Mouse (Mus musculus): ENCODE measurements around the gene Ccdc124. TPM values are rescaled to one million over a fixed set of nuclear protein-coding genes. Genes with fewer than 3 reads are reported as not detected.

Ccdc124 gene
- polyA plus RNA-seq, 1 experiment from 2014 or later = 139 TPM

DNA sequence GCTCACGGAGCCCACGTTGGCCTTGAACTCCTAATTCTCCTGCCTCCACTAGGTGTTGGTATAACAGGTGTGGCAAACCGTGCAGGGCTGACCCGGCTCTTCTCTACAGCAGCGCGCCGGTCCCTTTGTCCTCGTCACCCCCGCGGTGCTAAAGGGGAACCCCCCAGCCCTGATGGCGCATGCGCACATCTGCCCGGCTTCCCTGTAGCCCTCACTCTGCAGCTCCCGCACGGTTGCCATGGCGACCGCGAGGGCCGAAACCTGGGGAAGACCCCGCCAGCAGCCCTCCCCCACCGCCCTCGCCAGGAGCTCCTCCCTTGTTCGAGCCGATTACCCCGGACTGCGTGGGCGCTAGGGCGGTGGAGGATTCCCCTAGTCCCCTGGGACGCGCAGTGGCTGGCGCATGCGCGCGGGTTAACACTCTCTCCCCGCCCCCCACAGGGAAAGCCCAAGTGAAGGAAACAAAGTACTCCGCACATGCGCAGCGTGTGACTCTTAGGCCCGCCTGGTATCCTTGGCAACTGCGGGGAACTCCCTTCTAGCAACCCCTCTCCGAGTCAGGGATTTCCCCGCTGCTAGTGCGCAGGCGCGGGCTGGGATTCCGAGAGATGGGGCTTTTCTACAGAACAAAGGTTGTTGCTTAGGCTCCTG is 8.3 kb downstream of the Ccdc124 start:
- peaks cover 11% of the 10 kb centered on the region for H3K36me3 ChIP-seq
- H3K27me3 ChIP-seq = peaks cover 16% of the 10 kb centered on the region
- no peaks in the 10 kb centered on the region for H3K9me3 ChIP-seq (replicated peaks)
- peak overlapping the region; percentile 83 for H3K9ac ChIP-seq
- H3K4me1 ChIP-seq = peaks cover 72% of the 10 kb centered on the region
- peak overlapping the region; percentile 58 for H3K4me3 ChIP-seq
- H3K4me2 ChIP-seq (replicated peaks) = peak overlapping the region; percentile 91
- under 1% methylated on average over 46 of the region's 46 CpGs for WGBS
- peak; percentile 86 for ATAC-seq (ENCODE audit: low FRiP score)
- peak overlapping the region; percentile 98 for H3K27ac ChIP-seq

DNA sequence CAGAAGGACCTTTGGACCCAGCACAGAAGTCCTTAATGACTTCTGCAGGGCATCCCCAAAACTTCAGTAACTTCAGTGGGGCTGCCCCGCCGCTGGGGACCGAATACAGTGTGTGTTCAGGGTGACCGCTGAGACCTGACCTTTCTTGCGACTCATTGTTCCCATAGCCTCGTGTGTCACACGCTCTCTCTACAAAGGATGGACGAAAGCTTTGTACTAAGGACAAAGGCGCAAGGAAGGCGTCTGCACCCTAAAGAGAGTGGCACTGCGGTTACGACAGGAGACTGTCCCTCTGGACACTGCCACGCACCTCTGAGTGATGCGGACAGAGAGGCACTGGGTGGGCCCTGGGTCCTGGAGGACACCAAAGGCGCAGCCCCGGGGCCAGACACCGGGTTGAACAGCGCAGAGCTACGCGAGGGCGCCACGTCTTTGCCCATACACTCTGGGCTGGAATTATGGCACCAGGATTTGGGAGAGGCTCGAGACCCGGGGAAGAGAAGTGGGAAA is 9.0 kb downstream of the Ccdc124 start:
- Histone ChIP-seq H3K9ac (peak overlapping the region; percentile 83), H3K36me3 (peaks cover 11% of the 10 kb centered on the region), H3K27me3 (peaks cover 16% of the 10 kb centered on the region), H3K4me2 (replicated peaks) (peak overlapping the region; percentile 91), H3K9me3 (replicated peaks) (no peaks in the 10 kb centered on the region), H3K4me3 (peak overlapping the region; percentile 58), H3K27ac (peak overlapping the region; percentile 98), H3K4me1 (peaks cover 74% of the 10 kb centered on the region)
- ATAC-seq (ENCODE audit: low FRiP score) = peak; percentile 29
- WGBS = 0% methylated on average over 24 of the region's 24 CpGs

DNA sequence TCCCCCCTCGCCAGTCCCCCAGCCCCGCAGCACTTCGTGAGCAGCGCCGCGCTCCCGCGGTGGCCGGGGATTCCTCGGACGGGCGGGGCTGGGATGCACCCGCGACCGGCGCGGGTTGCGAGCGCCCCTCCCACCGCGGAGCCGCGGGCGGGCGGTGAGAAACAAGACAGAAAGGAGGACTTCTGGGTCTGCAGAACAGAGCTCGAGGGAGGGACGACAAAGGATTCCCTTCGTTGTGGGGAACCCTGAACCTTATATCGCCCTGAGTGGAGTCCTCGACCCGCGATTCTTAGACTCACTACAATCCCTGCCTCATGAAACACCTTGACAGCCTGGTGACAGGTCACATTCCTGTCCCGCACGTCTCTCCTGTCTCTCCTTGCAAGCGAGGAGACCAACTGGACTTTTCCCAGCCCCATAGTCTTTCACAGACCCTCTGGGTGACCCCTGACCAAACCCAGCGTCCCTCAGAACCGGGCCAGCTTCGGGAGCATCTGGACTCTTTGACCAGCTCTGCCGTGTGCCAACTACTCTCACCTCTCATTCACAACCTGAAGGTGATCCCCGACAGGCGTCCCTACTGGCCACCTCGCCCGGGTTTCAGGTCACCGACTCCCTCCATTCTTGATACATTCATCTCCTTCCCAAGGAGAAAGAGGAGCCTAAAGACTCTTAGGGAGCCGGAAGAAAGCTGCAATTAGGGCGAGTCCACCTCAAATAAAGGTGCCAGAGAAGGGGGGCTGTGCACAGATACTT is 9.6 kb downstream of the Ccdc124 start:
- Histone ChIP-seq H3K4me2 (replicated peaks) (peak overlapping the region; percentile 91), H3K36me3 (peaks cover 11% of the 10 kb centered on the region), H3K4me1 (peaks cover 70% of the 10 kb centered on the region), H3K9me3 (replicated peaks) (no peaks in the 10 kb centered on the region), H3K9ac (peak overlapping the region; percentile 83), H3K27ac (peak overlapping the region; percentile 98), H3K27me3 (peaks cover 16% of the 10 kb centered on the region), H3K4me3 (peak overlapping the region; percentile 58)
- under 1% methylated on average over 46 of the region's 46 CpGs for WGBS
- ATAC-seq (ENCODE audit: low FRiP score) = 0 out of 2 replicates have a peak, but pooled peaks have one; percentile 4

DNA sequence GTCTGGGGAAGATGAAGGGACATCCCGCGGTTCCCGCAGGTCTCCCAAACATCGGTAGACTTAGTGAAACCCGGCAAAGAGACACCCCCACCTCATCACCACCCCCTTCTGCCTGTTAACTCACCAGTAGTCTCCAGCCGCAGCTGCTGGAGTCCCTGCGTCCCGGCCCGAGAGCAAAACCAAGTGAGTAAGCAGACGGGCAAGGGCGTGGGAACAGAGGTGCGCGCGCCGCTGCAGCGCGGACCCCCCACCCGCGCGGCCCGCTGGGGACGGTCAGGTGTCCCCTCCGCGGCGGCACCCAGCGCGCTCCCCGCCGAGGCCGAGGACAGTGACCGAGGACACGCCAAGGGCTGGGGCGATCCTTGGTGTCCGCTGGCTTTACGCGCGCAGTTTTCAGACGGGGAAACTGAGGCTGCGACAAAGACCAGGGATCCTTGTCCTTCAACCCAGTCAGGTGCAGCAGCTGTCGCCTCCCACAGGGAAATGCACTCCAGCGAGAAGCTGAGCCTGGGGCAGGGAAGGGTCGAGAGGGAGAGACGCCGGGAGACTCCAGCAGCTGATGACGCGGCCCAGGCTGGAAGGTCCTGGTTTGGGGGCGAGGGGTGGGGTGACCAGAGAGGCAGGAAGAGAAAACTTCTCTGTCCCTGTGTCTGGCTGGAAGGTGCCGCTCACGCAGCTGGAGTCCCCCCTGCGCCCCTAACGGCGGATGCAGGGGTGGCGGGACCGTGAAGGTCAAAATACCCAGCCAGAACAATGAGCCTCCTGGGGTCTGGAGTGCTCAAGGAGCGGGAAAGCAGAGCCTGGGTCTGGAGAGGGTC is 10.7 kb downstream of the Ccdc124 start, which contains the start of gene Kcnn1:
TSS of gene Kcnn1 (minus strand) at position 435 of the 818 bp plus-strand sequence.
- H3K27ac ChIP-seq = peak within 1 kb of the TSS; percentile 98
- ATAC-seq (ENCODE audit: low FRiP score) = peak; percentile 5; the same call in 1 of the 2 replicates
- under 1% methylated on average over 55 of the region's 55 CpGs for WGBS

DNA sequence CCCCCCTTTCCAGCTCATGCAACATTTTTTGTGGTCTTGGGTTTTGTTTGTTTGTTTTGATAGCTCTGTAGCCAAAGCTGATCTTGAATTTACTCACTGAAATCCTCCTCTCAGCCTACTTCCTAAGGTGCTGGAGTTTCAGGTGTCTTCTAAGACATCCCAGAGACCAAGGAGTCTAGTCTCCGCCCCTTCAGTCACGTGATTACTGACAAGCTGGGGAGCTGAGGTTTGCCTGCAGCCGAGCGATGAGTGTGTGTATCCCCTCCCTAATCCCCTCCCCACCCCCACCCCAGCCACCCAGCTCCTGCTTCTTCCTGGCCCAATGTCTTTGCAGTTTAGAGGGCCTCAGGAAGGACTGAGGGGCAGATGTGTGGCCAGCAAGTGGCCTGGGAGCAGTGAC is 16.2 kb downstream of the Ccdc124 start:
- peak overlapping the region; percentile 84 for H3K4me2 ChIP-seq (replicated peaks)
- no peak overlapping the region for H3K9ac ChIP-seq
- peaks cover 15% of the 10 kb centered on the region for H3K27me3 ChIP-seq
- H3K36me3 ChIP-seq = peaks cover 18% of the 10 kb centered on the region
- H3K4me3 ChIP-seq = no peak overlapping the region
- 17% methylated on average over 4 of the region's 4 CpGs for WGBS
- no peak for ATAC-seq (ENCODE audit: low FRiP score)
- peak overlapping the region; percentile 18; the same call in 1 of the 2 replicates for H3K27ac ChIP-seq
- peaks cover 49% of the 10 kb centered on the region for H3K4me1 ChIP-seq
- no peaks in the 10 kb centered on the region for H3K9me3 ChIP-seq (replicated peaks)

More for the DNA sequence above, 10.7 kb downstream of the Ccdc124 start, which contains the start of gene Kcnn1:
- H3K4me2 ChIP-seq (replicated peaks) = peak within 1 kb of the TSS; percentile 91
- H3K4me1 ChIP-seq = peaks cover 69% of the 10 kb centered on the region
- no peaks in the 10 kb centered on the region for H3K9me3 ChIP-seq (replicated peaks)
- H3K36me3 ChIP-seq = peaks cover 4% of the 10 kb centered on the region
- H3K9ac ChIP-seq = peak within 1 kb of the TSS; percentile 83
- peaks cover 16% of the 10 kb centered on the region for H3K27me3 ChIP-seq
- peak within 1 kb of the TSS; percentile 58 for H3K4me3 ChIP-seq

DNA sequence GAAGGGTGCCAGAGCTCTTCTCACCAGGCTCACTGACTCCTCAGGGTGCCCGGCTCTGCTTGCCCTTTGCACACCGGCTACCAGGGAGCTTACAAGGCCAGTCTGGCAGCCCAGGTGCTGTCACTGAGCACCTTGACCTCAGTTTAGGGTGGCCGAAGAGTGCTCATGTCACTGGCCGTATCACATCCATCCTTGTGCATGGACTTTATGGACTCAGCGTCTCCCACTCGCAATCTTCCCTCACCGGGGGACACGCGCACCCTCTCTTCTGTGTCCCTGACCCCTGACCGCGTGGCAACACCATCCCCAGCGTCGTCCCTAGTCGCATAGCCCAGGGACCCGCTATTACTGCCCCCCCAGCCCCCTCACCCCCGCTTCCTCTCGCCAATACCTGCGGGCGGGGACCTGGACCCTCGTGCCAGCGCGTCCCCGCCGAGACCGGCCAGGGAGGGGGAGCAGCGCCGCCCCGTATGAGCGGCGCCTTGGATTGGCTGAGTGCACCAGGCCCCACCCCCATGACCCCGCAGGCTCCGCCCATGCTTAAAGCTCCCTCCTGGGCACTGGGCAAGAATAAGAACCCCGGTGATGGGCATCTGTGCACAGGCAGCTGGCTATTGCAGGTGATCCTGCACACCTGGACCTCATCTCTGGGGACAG is 17.1 kb downstream of the Ccdc124 start:
- peak overlapping the region; percentile 64 for H3K9ac ChIP-seq
- H3K4me3 ChIP-seq = peak overlapping the region; percentile 47
- ATAC-seq (ENCODE audit: low FRiP score) = peak; percentile 67
- H3K36me3 ChIP-seq = peaks cover 18% of the 10 kb centered on the region
- peaks cover 45% of the 10 kb centered on the region for H3K4me1 ChIP-seq
- H3K4me2 ChIP-seq (replicated peaks) = peak overlapping the region; percentile 84
- 8% methylated on average over 33 of the region's 33 CpGs for WGBS
- H3K27ac ChIP-seq = no peak overlapping the region
- peaks cover 8% of the 10 kb centered on the region for H3K27me3 ChIP-seq
- no peaks in the 10 kb centered on the region for H3K9me3 ChIP-seq (replicated peaks)

DNA sequence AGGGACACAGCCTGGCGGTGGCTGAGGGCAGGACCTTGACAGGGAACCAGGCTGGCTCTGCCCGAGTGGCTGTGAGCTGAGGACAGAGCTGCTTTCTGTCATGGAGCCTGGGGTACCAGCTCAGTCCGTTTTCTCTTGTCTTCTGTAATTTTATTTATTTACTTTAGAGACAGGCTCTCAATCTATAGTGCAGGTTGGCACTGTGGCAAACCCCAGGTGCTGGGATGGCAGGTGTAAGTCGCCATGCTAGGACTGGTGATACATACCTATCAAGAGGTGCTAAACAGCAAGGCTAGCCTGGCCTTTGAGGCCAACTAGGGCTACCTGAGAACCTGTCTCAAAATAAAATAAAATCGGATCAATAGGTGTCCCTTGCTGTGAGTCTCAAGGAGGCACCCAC is 17.7 kb downstream of the Ccdc124 start:
- Histone ChIP-seq H3K27me3 (peaks cover 3% of the 10 kb centered on the region), H3K9ac (peak overlapping the region; percentile 64; the same call in 1 of the 2 replicates), H3K9me3 (replicated peaks) (no peaks in the 10 kb centered on the region), H3K4me2 (replicated peaks) (peak overlapping the region; percentile 84), H3K4me1 (peaks cover 40% of the 10 kb centered on the region), H3K27ac (no peak overlapping the region), H3K4me3 (no peak overlapping the region), H3K36me3 (peaks cover 18% of the 10 kb centered on the region)
- 63% methylated on average over 5 of the region's 5 CpGs for WGBS
- ATAC-seq (ENCODE audit: low FRiP score) = no peak

DNA sequence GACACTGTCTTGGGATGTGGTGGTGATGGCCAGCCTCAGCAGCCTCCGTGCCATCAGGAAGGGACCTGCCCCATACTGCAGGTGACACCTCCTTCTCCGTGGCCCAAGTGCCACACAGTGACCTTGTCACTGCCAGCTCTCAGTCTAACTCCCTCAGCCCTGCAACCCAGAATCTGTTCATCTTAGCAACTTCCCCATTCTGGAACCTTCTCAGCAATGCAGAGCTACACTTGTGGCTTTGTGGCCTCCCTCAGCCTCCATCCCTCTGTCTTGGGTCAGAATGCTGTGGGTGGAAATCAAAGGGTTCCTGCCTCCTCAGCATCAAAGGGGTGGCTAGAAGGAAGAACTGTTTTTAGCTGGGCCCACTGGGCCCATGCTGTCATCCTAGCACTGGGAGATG is 19.9 kb downstream of the Ccdc124 start:
- 79% methylated on average over 2 of the region's 2 CpGs for WGBS
- Histone ChIP-seq H3K27me3 (peaks cover 3% of the 10 kb centered on the region), H3K4me1 (peaks cover 33% of the 10 kb centered on the region), H3K36me3 (peaks cover 22% of the 10 kb centered on the region), H3K9ac (no peak overlapping the region), H3K4me2 (replicated peaks) (no peak overlapping the region), H3K9me3 (replicated peaks) (no peaks in the 10 kb centered on the region), H3K27ac (no peak overlapping the region), H3K4me3 (no peak overlapping the region)
- ATAC-seq (ENCODE audit: low FRiP score) = no peak

DNA sequence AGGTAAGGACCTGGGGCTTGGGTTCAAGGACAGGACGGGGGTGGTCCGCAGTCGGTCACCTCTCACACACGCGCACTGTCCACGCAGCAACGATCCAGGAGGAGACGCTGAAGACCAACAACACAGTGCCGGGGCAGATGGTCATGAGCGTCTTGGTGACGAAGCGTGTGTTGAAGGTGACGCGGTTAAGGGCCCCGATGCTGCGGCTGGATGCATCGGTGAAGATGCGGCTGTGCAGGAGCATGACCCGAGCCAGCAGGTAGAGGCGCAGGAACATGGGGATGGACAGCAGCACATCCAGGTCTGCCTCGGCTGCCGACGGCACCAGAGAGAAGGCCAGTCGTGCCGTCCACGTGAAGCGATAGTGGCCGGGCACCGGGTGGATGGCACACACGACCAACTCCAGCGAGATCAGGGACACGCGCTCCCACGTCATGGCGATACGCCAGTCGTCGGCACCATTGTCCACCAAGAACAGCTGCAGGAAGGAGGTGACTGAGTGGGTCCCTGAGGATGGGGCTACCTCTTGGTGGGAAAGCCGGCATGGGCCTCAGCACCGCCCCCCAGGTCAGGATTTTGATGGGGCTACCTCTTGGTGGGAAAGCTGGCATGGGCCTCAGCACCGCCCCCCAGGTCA is 21.0 kb downstream of the Ccdc124 start:
- Histone ChIP-seq H3K4me2 (replicated peaks) (no peak overlapping the region), H3K27me3 (peaks cover 8% of the 10 kb centered on the region), H3K36me3 (peaks cover 27% of the 10 kb centered on the region), H3K9ac (no peak overlapping the region), H3K4me3 (no peak overlapping the region), H3K9me3 (replicated peaks) (no peaks in the 10 kb centered on the region), H3K4me1 (peaks cover 22% of the 10 kb centered on the region), H3K27ac (no peak overlapping the region)
- ATAC-seq (ENCODE audit: low FRiP score) = no peak
- 91% methylated on average over 41 of the region's 41 CpGs for WGBS

DNA sequence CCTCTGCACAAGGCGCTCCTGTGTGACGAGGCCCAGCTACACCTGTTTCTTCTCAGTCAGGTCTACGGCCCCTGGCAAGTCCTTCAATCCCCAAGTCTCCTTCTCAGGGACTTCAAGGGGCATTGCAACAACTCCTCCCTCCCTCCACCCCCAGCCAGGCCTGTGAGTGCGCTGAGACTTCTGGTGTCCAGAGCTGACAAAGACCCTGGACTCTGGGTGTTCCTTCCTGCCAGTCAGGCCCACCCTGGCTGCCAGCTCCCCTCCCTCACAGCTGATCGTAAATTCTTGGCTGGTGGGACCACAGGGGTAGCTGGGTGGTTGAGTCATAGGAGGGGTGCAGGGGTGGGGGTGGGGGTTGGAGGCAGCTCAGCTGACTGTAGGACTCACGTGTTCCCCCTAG is 21.9 kb downstream of the Ccdc124 start:
- Histone ChIP-seq H3K9ac (peak overlapping the region; percentile 13; the same call in 1 of the 2 replicates), H3K27ac (no peak overlapping the region), H3K4me3 (no peak overlapping the region), H3K4me1 (peaks cover 13% of the 10 kb centered on the region), H3K9me3 (replicated peaks) (no peaks in the 10 kb centered on the region), H3K27me3 (peaks cover 11% of the 10 kb centered on the region), H3K4me2 (replicated peaks) (no peak overlapping the region), H3K36me3 (peaks cover 27% of the 10 kb centered on the region)
- ATAC-seq (ENCODE audit: low FRiP score) = no peak
- 46% methylated on average over 6 of the region's 6 CpGs for WGBS

DNA sequence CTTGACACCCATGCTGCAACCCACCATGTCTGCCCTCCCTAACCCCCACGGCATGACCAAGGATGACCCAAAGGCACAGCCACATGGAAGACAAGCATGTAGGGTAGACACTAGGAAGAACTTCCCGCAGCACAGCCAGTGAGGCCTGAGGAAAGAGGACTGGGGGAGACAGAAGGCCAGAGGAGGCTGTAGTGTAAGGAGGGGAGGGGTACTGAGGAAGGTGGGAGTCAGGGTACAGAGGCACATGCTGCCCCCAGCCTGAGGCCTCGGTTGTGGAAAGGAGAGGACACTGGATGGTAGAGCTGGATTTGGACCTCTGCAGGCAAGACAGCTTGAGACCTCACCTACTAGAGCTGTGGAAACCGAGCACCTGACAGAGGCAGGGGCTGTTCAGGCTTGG is 22.8 kb downstream of the Ccdc124 start:
- peaks cover 7% of the 10 kb centered on the region; the same call in 1 of the 2 replicates for H3K4me1 ChIP-seq
- H3K27me3 ChIP-seq = peaks cover 13% of the 10 kb centered on the region
- no peak overlapping the region for H3K27ac ChIP-seq
- no peak overlapping the region for H3K4me3 ChIP-seq
- no peaks in the 10 kb centered on the region for H3K9me3 ChIP-seq (replicated peaks)
- peaks cover 27% of the 10 kb centered on the region for H3K36me3 ChIP-seq
- no peak overlapping the region for H3K9ac ChIP-seq
- 87% methylated on average over 4 of the region's 4 CpGs for WGBS
- no peak for ATAC-seq (ENCODE audit: low FRiP score)
- H3K4me2 ChIP-seq (replicated peaks) = no peak overlapping the region

Measured in hindbrain, embryonic 12.5 days (tissue).